Mouse (Mus musculus): ENCODE measurements around the gene Tbcb. TPM values are rescaled to one million over a fixed set of nuclear protein-coding genes. Genes with fewer than 3 reads are reported as not detected.

Tbcb gene
- polyA plus RNA-seq, 1 experiment = 62.8 TPM

DNA sequence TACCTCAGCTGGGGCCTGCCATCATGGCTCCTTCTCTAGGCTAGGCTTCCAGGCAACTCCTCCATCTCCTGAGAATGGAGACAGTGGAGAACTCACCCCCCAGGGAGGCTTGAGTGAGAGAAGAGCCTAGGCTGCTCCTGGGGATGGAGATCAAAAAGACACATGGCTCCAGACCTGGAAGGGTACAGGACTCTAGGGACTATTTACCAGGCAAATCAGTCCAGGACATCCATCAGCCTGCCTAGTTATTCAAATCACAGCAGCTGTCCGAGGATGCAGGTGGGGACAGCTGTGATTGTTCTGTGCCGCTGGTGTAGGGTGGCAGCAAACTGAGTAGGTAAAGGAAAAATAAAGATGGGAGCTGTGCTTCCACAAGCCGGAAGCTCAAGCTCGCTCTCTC, 3.6 kb upstream of the Tbcb start, which contains the start of gene Ovol3:
Gene Ovol3, minus strand, starts transcription at position 101 of the 400 bp plus-strand sequence.
- peaks cover 2% of the 10 kb centered on the region; the same call in 1 of the 2 replicates for H3K4me1 ChIP-seq (ENCODE audit: control insufficient read depth, insufficient read depth, insufficient read length, low read length)
- H3K4me3 ChIP-seq (ENCODE audit: insufficient read depth, low read depth, low read length) = no peak within 1 kb of the TSS
- H3K27ac ChIP-seq (replicated peaks; ENCODE audit: low read depth, low read length) = no peak within 1 kb of the TSS

DNA sequence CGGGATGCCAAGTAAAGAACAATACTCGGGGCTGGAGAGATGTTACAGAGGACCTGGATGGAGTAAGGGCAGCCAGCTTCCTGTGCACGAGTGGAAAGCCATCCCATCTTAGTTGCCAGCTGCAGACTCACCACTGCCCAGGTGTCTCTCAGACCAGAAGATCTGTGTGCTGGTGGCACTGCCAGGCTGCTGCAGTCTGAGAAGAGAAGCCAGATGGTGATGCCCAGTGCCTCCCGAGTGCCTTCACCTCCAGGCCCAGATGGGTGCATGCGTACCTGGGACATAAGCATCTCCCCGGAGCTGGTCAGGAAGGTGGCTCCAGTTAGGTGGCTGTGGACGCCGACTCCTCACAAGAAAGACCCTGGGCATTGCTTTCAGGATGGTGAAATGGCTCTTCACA, 3.0 kb upstream of the Tbcb start:
- H3K4me1 ChIP-seq (ENCODE audit: control insufficient read depth, insufficient read depth, insufficient read length, low read length) = peaks cover 2% of the 10 kb centered on the region; the same call in 1 of the 2 replicates
- no peak overlapping the region for H3K4me3 ChIP-seq (ENCODE audit: insufficient read depth, low read depth, low read length)
- no peak overlapping the region for H3K27ac ChIP-seq (replicated peaks; ENCODE audit: low read depth, low read length)

DNA sequence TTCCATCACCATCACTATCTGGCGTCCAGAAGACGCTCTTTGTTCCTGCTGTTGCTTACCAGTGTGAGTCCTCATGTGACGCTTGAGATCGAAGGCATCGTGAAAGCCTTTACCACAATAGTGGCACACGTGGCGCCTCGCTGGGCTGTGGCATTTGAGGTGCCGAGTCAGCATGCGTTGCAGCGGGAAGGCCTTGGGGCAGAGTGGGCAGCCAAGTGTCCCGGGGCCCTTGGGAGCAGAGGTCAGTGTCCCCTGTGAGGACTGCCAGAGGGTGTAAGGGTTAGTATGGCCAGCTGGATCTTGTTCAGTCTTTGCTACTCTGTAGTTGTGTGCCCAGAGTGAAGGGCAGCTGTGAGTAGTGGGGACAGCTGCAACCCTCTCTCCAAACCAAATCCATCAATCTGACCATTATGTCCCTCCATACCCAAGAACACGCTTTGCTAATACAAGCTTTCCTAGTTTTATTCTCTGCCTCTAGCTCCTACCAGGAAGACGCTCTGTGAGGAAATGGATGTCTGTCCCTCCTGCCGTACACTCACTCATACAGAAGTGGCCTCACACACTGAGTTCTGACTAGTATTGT, 2.3 kb upstream of the Tbcb start:
- H3K4me3 ChIP-seq (ENCODE audit: insufficient read depth, low read depth, low read length) = no peak overlapping the region
- peaks cover 2% of the 10 kb centered on the region; the same call in 1 of the 2 replicates for H3K4me1 ChIP-seq (ENCODE audit: control insufficient read depth, insufficient read depth, insufficient read length, low read length)
- no peak overlapping the region for H3K27ac ChIP-seq (replicated peaks; ENCODE audit: low read depth, low read length)

DNA sequence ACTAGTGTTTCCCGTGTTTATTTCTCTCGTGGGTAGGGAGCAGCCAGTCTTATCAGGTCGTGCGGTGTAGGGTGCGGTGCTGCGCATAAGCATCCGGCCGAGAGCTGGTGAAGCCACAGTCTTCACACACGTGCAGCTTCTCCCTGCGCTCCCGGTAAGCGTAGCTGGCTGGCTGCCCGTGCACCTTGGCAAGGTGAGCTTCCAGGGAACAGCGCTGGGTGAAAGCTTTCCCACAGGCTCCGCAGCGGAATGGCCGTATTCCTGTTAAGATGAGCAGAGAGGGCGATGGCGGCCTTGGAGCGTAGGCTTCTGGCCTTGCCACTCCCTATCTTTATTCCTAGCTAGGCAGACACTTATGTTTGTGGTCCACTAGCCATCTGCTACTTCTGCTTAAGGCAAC, 1.3 kb upstream of the Tbcb start:
- H3K27ac ChIP-seq (replicated peaks; ENCODE audit: low read depth, low read length) = no peak overlapping the region
- peaks cover 2% of the 10 kb centered on the region; the same call in 1 of the 2 replicates for H3K4me1 ChIP-seq (ENCODE audit: control insufficient read depth, insufficient read depth, insufficient read length, low read length)
- H3K4me3 ChIP-seq (ENCODE audit: insufficient read depth, low read depth, low read length) = peak overlapping the region; percentile 1; the same call in 1 of the 2 replicates

DNA sequence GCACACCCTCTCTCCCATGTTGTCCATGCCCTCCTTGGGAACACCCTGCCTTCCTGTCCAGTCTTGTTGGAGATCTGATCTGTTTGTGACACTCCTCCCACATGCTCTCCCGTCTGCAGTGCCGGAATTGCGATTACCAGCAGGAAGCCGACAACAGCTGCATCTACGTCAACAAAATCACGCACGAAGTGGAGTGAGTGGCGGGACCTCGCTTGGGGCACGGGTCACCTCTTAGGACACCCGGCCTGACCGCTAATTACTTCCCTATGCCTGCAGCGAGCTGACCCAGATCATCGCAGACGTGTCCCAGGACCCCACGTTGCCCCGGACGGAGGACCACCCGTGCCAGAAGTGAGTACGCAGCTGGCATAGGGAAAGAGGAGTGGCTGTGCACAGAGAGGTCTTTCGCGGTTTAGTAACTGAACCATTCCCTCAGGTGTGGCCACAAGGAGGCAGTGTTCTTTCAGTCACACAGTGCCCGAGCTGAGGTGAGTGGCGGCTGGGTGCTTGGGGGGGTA, 618 bp upstream of the Tbcb start:
- H3K4me1 ChIP-seq (ENCODE audit: control insufficient read depth, insufficient read depth, insufficient read length, low read length) = peaks cover 2% of the 10 kb centered on the region; the same call in 1 of the 2 replicates
- peak overlapping the region; percentile 81 for H3K27ac ChIP-seq (replicated peaks; ENCODE audit: low read depth, low read length)
- H3K4me3 ChIP-seq (ENCODE audit: insufficient read depth, low read depth, low read length) = peak overlapping the region; percentile 83

DNA sequence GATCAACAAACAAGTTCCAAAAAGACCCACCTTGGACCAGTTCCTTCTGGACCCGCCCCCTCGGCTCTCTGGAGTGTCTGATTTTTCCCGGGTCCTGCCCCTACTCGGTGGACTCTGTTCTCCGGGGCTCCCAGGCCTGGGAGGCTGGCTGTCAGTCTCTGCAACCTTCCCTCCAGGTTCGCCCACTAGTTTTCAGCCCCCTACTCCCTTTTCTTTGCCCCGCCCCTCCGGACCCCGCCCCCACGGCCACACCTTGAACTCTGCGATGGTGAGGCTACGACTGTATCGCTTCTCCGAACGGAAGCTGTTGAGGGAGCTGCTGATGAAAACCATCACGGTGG, 774 bp downstream of the Tbcb start:
- H3K27ac ChIP-seq (replicated peaks; ENCODE audit: low read depth, low read length) = no peak overlapping the region
- peaks cover 2% of the 10 kb centered on the region; the same call in 1 of the 2 replicates for H3K4me1 ChIP-seq (ENCODE audit: control insufficient read depth, insufficient read depth, insufficient read length, low read length)
- peak overlapping the region; percentile 76 for H3K4me3 ChIP-seq (ENCODE audit: insufficient read depth, low read depth, low read length)

DNA sequence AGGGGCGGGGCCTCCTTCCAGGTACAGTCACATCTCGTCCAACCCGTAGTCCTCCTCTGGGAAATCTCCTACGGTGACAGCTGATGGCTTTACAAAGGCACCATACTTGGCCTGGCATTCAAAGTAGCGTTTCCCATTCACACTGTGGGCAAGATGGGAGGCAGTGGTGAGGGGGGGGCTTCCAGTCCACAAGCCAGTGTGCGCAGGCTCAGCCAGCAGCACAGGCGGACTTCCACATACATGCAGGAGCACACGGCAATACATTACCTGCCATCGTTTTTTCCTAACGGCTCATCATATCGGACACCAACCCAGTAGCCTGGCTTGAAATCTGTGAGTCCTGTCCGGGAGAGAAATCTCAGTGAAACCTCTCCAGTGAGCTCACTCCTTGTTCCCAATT, 7.9 kb downstream of the Tbcb start:
- H3K4me1 ChIP-seq (ENCODE audit: control insufficient read depth, insufficient read depth, insufficient read length, low read length) = no peaks in the 10 kb centered on the region; the same call in 1 of the 2 replicates
- no peak overlapping the region for H3K27ac ChIP-seq (replicated peaks; ENCODE audit: low read depth, low read length)
- H3K4me3 ChIP-seq (ENCODE audit: insufficient read depth, low read depth, low read length) = no peak overlapping the region

DNA sequence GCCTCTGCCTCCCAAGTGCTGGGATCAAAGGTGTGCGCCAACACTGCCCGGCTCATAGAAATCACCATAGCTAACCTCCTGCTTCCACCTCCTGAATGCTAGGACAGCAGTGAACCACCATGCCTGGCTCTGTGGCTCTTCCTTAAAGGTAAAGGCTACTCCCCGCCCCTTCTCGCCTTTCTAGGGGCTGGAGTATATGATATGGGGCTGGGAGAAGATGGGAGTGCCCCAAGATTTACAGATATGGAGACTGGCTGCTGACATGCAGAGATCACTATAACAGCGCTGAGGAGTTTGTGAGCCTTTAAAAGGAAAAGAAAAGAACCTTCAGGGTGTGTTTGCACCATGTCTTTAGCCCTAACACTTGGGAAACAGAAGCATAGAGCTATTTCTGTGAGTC, 9.9 kb downstream of the Tbcb start:
- Histone ChIP-seq H3K27ac (replicated peaks; ENCODE audit: low read depth, low read length) (no peak overlapping the region), H3K4me1 (ENCODE audit: control insufficient read depth, insufficient read depth, insufficient read length, low read length) (no peaks in the 10 kb centered on the region; the same call in 1 of the 2 replicates), H3K4me3 (ENCODE audit: insufficient read depth, low read depth, low read length) (no peak overlapping the region)

DNA sequence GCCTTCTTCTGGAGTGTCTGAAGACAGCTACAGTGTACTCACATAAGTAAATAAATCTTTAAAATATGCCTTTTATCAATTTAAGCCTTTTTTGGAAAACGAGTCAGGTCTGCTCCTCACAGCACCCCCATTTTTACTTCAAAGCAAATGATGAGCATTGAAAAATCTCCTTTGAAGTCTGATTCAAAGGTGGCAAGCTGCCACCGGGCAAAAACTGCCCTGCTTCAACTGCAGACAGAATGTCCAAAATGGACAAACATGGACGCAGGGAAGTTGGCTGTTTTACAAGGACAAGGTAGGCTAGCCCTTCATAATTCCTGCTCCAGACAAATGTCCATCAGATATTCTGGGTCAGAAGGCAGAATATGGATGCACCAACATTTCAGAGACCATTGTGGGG, 10.6 kb downstream of the Tbcb start:
- H3K4me1 ChIP-seq (ENCODE audit: control insufficient read depth, insufficient read depth, insufficient read length, low read length) = no peaks in the 10 kb centered on the region; the same call in 1 of the 2 replicates
- H3K4me3 ChIP-seq (ENCODE audit: insufficient read depth, low read depth, low read length) = no peak overlapping the region
- no peak overlapping the region for H3K27ac ChIP-seq (replicated peaks; ENCODE audit: low read depth, low read length)

DNA sequence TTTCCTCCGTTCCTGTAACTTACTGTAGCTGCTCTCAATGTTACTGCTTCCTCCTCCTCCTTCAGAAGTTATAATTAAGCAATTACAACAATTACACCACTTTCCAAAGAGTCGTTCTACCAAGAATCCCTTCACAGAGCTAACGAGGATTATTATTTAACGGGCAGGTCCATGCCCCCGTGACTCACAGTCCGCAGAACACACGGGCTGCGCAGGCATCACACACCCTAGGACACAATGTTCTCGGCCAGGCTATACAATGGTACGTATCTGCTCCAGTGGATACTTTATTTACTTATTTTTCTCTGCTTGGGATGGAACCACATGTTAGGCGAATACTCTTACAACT, 12.1 kb downstream of the Tbcb start:
- no peaks in the 10 kb centered on the region; the same call in 1 of the 2 replicates for H3K4me1 ChIP-seq (ENCODE audit: control insufficient read depth, insufficient read depth, insufficient read length, low read length)
- H3K27ac ChIP-seq (replicated peaks; ENCODE audit: low read depth, low read length) = no peak overlapping the region
- H3K4me3 ChIP-seq (ENCODE audit: insufficient read depth, low read depth, low read length) = peak overlapping the region; percentile 60

DNA sequence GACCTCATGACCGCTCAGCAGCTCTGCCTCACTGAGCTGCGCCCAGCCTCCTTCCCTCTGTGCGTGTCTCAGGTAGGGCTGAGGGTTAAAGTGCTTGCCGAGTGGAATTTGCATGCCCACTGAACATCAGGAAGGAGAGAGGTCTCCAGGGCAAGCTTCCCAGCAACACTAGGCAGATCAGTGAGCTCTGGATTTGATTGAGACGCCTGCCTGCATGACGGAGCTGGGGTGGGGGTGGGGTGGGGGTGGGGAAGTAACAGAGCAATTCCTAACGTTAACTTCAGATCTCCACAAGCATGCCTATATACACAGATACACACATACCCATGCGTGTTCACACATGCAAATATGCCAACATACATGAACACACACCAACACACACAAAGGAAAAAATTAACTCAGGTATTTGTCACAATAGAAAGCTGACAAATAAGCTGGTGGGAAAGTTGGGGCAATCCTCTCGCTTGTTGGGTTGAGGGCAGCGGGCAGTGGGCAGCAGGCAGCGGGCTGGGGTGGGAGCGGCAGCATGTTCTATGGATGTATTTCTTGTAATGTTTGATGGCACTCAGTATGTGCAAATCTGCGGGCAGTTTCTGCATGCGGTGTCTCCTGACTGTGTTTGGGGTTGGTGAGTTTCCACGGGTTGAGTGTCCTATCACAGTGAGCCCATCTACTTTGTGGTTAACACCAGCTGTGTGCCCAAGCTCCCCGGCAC, 12.6 kb downstream of the Tbcb start:
- Histone ChIP-seq H3K4me3 (ENCODE audit: insufficient read depth, low read depth, low read length) (peak overlapping the region; percentile 60), H3K27ac (replicated peaks; ENCODE audit: low read depth, low read length) (no peak overlapping the region)

DNA sequence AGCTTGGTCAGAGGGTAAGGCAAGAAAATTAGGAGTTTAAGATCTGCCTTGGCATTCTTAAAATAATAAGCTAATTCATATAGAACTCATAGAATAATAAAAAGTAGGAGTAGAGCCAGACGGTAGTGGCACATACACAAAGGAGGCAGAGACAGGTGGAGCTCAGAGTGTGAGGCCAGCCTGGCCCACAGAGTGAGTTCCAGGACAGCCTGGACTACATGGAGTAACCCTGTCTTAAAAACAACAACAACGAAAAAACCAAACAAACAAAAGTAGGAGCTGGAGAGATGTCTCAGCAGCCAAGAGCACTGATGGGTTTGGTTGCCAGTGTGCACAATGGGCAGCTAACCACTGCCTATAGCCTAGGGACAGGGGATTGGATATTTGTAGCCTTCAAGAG, 14.8 kb downstream of the Tbcb start:
- Histone ChIP-seq H3K4me3 (ENCODE audit: insufficient read depth, low read depth, low read length) (no peak overlapping the region), H3K27ac (replicated peaks; ENCODE audit: low read depth, low read length) (no peak overlapping the region), H3K4me1 (ENCODE audit: control insufficient read depth, insufficient read depth, insufficient read length, low read length) (no peaks in the 10 kb centered on the region; the same call in 1 of the 2 replicates)

More for the DNA sequence above, 12.6 kb downstream of the Tbcb start:
- no peaks in the 10 kb centered on the region; the same call in 1 of the 2 replicates for H3K4me1 ChIP-seq (ENCODE audit: control insufficient read depth, insufficient read depth, insufficient read length, low read length)

DNA sequence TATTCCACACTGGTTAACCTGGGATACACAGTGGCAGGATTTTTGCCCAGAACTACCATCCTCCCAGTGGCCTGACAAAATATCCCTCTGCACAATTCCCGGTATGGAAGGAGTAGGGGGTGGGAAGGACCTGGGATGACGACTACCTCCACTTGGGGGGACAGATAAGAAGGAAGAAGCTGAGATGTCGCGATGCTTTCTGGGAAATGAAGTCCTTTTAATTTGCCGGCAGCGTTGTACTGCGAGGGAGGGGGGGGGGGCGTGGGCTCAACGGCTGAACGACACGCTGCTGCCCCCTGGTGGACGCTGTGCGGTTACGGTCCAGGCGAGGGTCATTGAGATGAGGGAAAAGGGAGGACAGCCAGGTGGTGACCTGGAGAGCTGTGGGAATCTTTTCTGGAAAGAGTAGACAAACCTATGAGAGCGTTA, 15.3 kb downstream of the Tbcb start:
- H3K4me3 ChIP-seq (ENCODE audit: insufficient read depth, low read depth, low read length) = peak overlapping the region; percentile 32; the same call in 1 of the 2 replicates
- H3K4me1 ChIP-seq (ENCODE audit: control insufficient read depth, insufficient read depth, insufficient read length, low read length) = no peaks in the 10 kb centered on the region; the same call in 1 of the 2 replicates
- peak overlapping the region; percentile 66 for H3K27ac ChIP-seq (replicated peaks; ENCODE audit: low read depth, low read length)

DNA sequence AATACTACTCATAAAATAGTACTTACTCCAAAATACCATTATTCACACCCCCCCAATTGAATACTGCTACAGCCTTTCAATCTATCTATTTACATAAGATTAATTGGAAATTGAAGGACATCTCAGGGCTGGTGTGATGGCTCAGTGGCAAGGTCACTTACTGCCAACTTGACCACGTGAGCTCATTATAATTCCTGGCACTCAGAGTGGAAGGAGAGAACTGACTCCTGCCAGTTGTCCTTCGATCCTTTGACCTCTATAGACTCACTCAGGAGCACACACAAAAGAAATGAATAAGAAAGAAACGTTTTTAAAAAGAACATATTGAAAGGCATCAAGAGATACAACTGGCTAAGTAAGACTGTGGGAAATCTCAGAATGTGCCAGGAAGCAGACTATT, 16.2 kb downstream of the Tbcb start:
- no peak overlapping the region for H3K27ac ChIP-seq (replicated peaks; ENCODE audit: low read depth, low read length)
- H3K4me3 ChIP-seq (ENCODE audit: insufficient read depth, low read depth, low read length) = no peak overlapping the region
- no peaks in the 10 kb centered on the region; the same call in 1 of the 2 replicates for H3K4me1 ChIP-seq (ENCODE audit: control insufficient read depth, insufficient read depth, insufficient read length, low read length)

DNA sequence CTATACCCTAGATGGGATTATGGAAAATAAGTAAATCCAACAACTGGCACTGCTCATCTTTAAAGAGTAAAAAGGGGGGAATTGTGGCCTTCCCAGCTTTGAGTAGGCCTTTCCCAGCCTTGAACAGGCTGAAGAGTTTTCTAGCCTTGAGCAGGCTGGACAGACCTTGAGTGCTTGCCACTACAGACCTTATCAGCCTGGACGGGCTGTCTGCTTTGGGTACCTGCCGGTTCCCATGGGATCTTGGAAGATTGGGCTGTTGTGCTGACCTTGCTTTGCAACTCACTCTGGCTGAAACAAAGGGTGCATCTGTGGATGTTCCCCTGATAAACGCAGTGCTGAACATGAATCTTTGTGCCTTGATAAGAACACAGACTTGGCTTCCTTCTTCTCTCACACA, 18.2 kb downstream of the Tbcb start:
- no peak overlapping the region for H3K27ac ChIP-seq (replicated peaks; ENCODE audit: low read depth, low read length)
- no peak overlapping the region for H3K4me3 ChIP-seq (ENCODE audit: insufficient read depth, low read depth, low read length)

DNA sequence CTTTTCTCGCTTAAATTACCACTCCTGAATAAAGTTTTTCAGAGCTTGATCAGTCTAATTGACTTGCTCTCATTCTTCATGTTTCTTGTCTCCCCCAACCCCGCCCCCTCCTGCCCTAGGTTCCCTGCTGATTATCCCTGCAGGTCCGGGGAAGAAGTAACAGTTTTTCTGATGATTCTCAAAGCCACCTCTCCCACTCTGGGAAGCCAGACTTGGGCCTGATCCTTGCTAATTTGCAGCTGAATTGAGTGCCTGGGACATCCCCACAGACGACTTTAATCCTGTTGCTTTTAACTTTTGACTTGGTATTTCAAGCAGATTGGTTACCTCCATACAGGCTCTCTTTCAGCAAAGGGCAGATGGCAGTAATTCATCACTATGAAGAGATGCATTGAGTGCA, 21.0 kb downstream of the Tbcb start:
- Histone ChIP-seq H3K27ac (replicated peaks; ENCODE audit: low read depth, low read length) (no peak overlapping the region), H3K4me3 (ENCODE audit: insufficient read depth, low read depth, low read length) (no peak overlapping the region), H3K4me1 (ENCODE audit: control insufficient read depth, insufficient read depth, insufficient read length, low read length) (no peaks in the 10 kb centered on the region)

More for the DNA sequence above, 18.2 kb downstream of the Tbcb start:
- H3K4me1 ChIP-seq (ENCODE audit: control insufficient read depth, insufficient read depth, insufficient read length, low read length) = no peaks in the 10 kb centered on the region

Measured in brown adipose tissue, adult 24 weeks (tissue).